Comparison of ENCODE assay signal across 8 mouse cellular contexts in genomic region chr15:103453551-103454218, GRCm38 (mm10). TPM values are rescaled to one million over a fixed set of nuclear protein-coding genes. Genes with fewer than 3 reads are reported as not detected.
DNase-seq lines count a peak whose midpoint lies in the region; ATAC-seq and TF ChIP-seq lines count a peak whose summit lies in the region.

Gene Nckap1l (plus strand): TSS chr15:103453794.

- H3K9me3 ChIP-seq in liver, embryonic 14.5 days (ENCODE audit: control insufficient read depth, low read length), result no peaks in the 10 kb centered on the region
- H3K9me3 ChIP-seq in neural tube, embryonic 15.5 days (replicated peaks), result no peaks in the 10 kb centered on the region
- no peaks in the 10 kb centered on the region for H3K9me3 ChIP-seq in midbrain, embryonic 14.5 days (ENCODE audit: control insufficient read depth, low read length)

- TF ChIP-seq CTCF in liver, embryonic 14.5 days (IDR thresholded peaks at IDR 0.05; ENCODE audit: low read depth), result no peak

- peak; percentile 68 for ATAC-seq in liver, embryonic 14.5 days (ENCODE audit: insufficient read depth)
- no peak for ATAC-seq in neural tube, embryonic 15.5 days (ENCODE audit: low FRiP score)
- no peak for ATAC-seq in midbrain, embryonic 14.5 days (ENCODE audit: low FRiP score, low TSS enrichment)

- 0 out of 4 replicates have a peak, but pooled peaks cover 0 to 2% of the 10 kb centered on the region in 2 experiments for H3K4me1 ChIP-seq in liver, embryonic 14.5 days (replicated peaks; ENCODE audit: control insufficient read depth in 2 of 2, insufficient read depth in 2 of 2, low read length in 1 of 2)
- no peaks in the 10 kb centered on the region for H3K4me1 ChIP-seq in neural tube, embryonic 15.5 days
- H3K4me1 ChIP-seq in midbrain, embryonic 14.5 days (ENCODE audit: control insufficient read depth, insufficient read depth, low read length), result no peaks in the 10 kb centered on the region

- peak; percentile 16 to 27 for DNase-seq in frontal cortex, postnatal 10 days (ENCODE audit: low spot score in 2 of 2)
- no peak for DNase-seq in frontal cortex, postnatal 25 days (ENCODE audit: low spot score in 2 of 2)
- peak; percentile 70 to 81 for DNase-seq in CD8-positive naive resting alpha-beta T cell, adult 2 months (ENCODE audit: low read depth in 2 of 2, low spot score in 2 of 2)
- DNase-seq in heart, adult 8-10 months (ENCODE audit: low spot score), result peak; percentile 40
- peak; percentile 34 to 48 (median 40) for DNase-seq in liver, embryonic 14.5 days (ENCODE audit: low read depth in 3 of 3, low spot score in 3 of 3)
- DNase-seq in spleen, adult 18-20 months, result peak; percentile 72 to 77
- DNase-seq in midbrain, embryonic 14.5 days, result no peak

- TF ChIP-seq EP300 in liver, embryonic 14.5 days (IDR thresholded peaks at IDR 0.05; ENCODE audit: low read depth), result no peak

- peak within 1 kb of the TSS; percentile 39 to 62 for H3K4me3 ChIP-seq in liver, embryonic 14.5 days (ENCODE audit: insufficient read depth in 1 of 2, low read depth in 2 of 2, low read length in 2 of 2)
- H3K4me3 ChIP-seq in neural tube, embryonic 15.5 days (replicated peaks), result no peak within 1 kb of the TSS
- H3K4me3 ChIP-seq in midbrain, embryonic 14.5 days (replicated peaks; ENCODE audit: low read depth, low read length), result no peak within 1 kb of the TSS

- 23% methylated on average over 13 of the region's 13 CpGs for WGBS in liver, embryonic 14.5 days (ENCODE audit: insufficient replicate concordance)
- 92% methylated on average over 13 of the region's 13 CpGs for WGBS in neural tube, embryonic 15.5 days
- WGBS in midbrain, embryonic 14.5 days, result 91% methylated on average over 13 of the region's 13 CpGs

- no peaks in the 10 kb centered on the region for H3K36me3 ChIP-seq in liver, embryonic 14.5 days (replicated peaks; ENCODE audit: control insufficient read depth, insufficient read depth, low read depth)
- H3K36me3 ChIP-seq in neural tube, embryonic 15.5 days, result no peaks in the 10 kb centered on the region
- no peaks in the 10 kb centered on the region for H3K36me3 ChIP-seq in midbrain, embryonic 14.5 days (ENCODE audit: control insufficient read depth, insufficient read depth, low read length)

- no peak within 1 kb of the TSS for H3K27ac ChIP-seq in liver, embryonic 14.5 days
- H3K27ac ChIP-seq in neural tube, embryonic 15.5 days (replicated peaks), result no peak within 1 kb of the TSS
- H3K27ac ChIP-seq in midbrain, embryonic 14.5 days (replicated peaks; ENCODE audit: low read depth, low read length), result no peak within 1 kb of the TSS

- no peak within 1 kb of the TSS for H3K9ac ChIP-seq in liver, embryonic 14.5 days (replicated peaks)
- H3K9ac ChIP-seq in neural tube, embryonic 15.5 days (replicated peaks), result no peak within 1 kb of the TSS
- no peak within 1 kb of the TSS for H3K9ac ChIP-seq in midbrain, embryonic 14.5 days (replicated peaks; ENCODE audit: low read length)

- peak within 1 kb of the TSS; percentile 33 for H3K4me2 ChIP-seq in liver, embryonic 14.5 days (ENCODE audit: low read depth)
- no peak within 1 kb of the TSS for H3K4me2 ChIP-seq in neural tube, embryonic 15.5 days
- no peak within 1 kb of the TSS for H3K4me2 ChIP-seq in midbrain, embryonic 14.5 days (ENCODE audit: low read length)

- H3K27me3 ChIP-seq in liver, embryonic 14.5 days (ENCODE audit: control insufficient read depth, insufficient read depth, low read length), result no peaks in the 10 kb centered on the region
- no peaks in the 10 kb centered on the region for H3K27me3 ChIP-seq in neural tube, embryonic 15.5 days (replicated peaks)
- no peaks in the 10 kb centered on the region for H3K27me3 ChIP-seq in midbrain, embryonic 14.5 days (ENCODE audit: control insufficient read depth, insufficient read depth, low read length)

RNA-seq across cellular contexts. Expression of gene Nckap1l, which starts in this region (rescaled TPM):
- total RNA-seq in heart, adult 8-10 months (2022), result 1 to 10 TPM; 2.6 to 5.4 (median 3.1) TPM
- 4.9 and 5.6 TPM in 2 replicates for polyA plus RNA-seq in liver, embryonic 14.5 days (2012; rRNA removed)
- 5.9 and 6.1 TPM in 2 replicates for polyA plus RNA-seq in liver, embryonic 14.5 days (2014; fragmentation: Nextera tagmentation; extraction: Ambion mirVana)
- polyA plus RNA-seq in neural tube, embryonic 15.5 days (2015; fragmentation: Nextera tagmentation; extraction: Ambion mirVana), result 1.9 and 5.6 TPM in 2 replicates
- 1.0 and 2.4 TPM in 2 replicates for polyA plus RNA-seq in midbrain, embryonic 14.5 days (2014; fragmentation: Nextera tagmentation; extraction: Ambion mirVana)

Comparison
In these comparisons a context has a peak if more than half of its experiments do, and no peak if none do; other contexts are left out.
1. DNase-seq: peak in frontal cortex, postnatal 10 days (2 of 2), CD8-positive naive resting alpha-beta T cell, adult 2 months (2 of 2), heart, adult 8-10 months (single experiment), liver, embryonic 14.5 days (3 of 3) and spleen, adult 18-20 months (2 of 2); none in frontal cortex, postnatal 25 days (0 of 2) and midbrain, embryonic 14.5 days (single experiment).
2. H3K4me3 ChIP-seq: peak in liver, embryonic 14.5 days (2 of 2); none in neural tube, embryonic 15.5 days (single experiment) and midbrain, embryonic 14.5 days (single experiment).